Mouse (Mus musculus) myocyte (in vitro differentiated cells): ENCODE data around the gene Trmt112.

Source experiments
- CEBPB ChIP-seq: IDR thresholded peaks from 2 replicates; pipeline ENCODE4 v1.6.1; 2011; ENCODE audit warnings: mild to moderate bottlenecking, moderate library complexity; ENCODE audit not compliant: poor library complexity, insufficient read depth, severe bottlenecking
- MAX ChIP-seq: IDR thresholded peaks from one replicate; pipeline ENCODE4 v1.6.1; 2011; ENCODE audit warnings: low read depth, mild to moderate bottlenecking, control low read depth
- POLR2A ChIP-seq: IDR thresholded peaks from one replicate; pipeline ENCODE4 v1.6.1; 2011; ENCODE audit warnings: low read depth, mild to moderate bottlenecking, control low read depth, moderate library complexity; ENCODE audit not compliant: insufficient read length
- REST ChIP-seq: IDR thresholded peaks from one replicate; pipeline ENCODE4 v1.6.1; 2011; ENCODE audit warnings: mild to moderate bottlenecking, control low read depth, moderate library complexity; ENCODE audit not compliant: insufficient read depth, insufficient read length

- TF ChIP-seq MAX (no peak), POLR2A (no peak), REST (no peak), CEBPB (no peak)
These were observed 44.5 kb downstream of the Trmt112 start for GRCm38 (mm10) chr19:6954046-6954445.
